Mouse (Mus musculus) G1E (cell line): ENCODE measurements around the gene Trim15.

Experiments
- CTCF ChIP-seq: IDR thresholded peaks from 2 replicates; pipeline ENCODE4 v1.5.1; 2012; ENCODE audit warnings: low read depth, low read length, inconsistent platforms, mixed read lengths
- GATA1 ChIP-seq: IDR thresholded peaks from 2 replicates; pipeline ENCODE4 v1.6.1; 2012; ENCODE audit warnings: borderline replicate concordance, low read length, inconsistent platforms, mixed read lengths

DNA sequence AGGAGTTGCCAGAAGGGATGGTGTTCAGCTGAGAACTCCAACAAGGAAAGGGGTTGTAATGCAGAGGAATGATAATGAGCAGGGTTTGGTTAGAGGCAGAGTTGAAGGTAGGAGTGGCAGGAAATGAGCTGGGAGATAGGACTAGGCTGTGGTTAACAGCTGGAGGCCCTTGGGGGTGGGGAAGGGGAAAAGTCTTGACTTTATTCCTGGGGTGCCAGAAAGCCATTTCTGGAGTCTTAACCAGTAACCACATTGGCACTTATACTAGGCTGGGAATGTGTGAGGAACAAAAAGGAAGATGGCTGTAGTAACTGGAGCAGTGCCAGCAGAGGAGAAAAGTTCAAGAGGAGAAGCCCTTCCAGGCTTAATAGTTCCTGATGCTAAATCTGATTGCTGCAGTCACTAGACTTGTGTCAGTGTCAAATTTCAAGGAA lies 22.7 kb downstream of the Trim15 start:
- no peak for TF ChIP-seq GATA1
- no peak for TF ChIP-seq CTCF
